Mouse (Mus musculus): ENCODE measurements around the gene Zmynd8. TPM values are rescaled to one million over a fixed set of nuclear protein-coding genes. Genes with fewer than 3 reads are reported as not detected.
A peak's percentile ranks its signal among the peaks of the same experiment; 100 is the strongest.

Gene Zmynd8
- polyA plus RNA-seq, 1 experiment = 20.7 TPM

DNA sequence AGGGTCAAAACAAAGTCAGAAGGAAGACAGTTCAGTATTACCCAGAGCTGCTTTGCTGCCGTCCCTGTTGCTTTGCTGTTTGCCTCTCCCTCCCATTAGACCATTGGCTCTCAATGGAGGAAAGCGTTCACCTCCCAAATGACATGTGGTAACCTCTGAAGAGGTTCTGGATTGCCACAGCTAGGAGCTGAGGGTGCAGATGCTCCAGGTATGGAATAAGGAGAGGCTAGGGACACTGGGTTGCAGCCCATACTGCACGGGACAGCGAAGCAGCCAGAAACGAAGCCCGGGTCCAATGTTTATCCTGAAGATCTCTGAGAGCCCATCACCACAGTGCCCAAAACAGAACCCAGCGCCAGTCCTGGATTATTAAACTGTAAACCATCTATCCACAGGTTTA is 9.6 kb downstream of the Zmynd8 start:
- Histone ChIP-seq H3K79me3 (ENCODE audit: low read depth) (peaks cover 2% of the 10 kb centered on the region), H3K27me3 (ENCODE audit: control insufficient read depth, insufficient read depth, insufficient read length) (no peaks in the 10 kb centered on the region), H3ac (ENCODE audit: control insufficient read depth, insufficient read length, low read depth) (no peak overlapping the region), H3K36me3 (ENCODE audit: control insufficient read depth, insufficient read depth) (no peaks in the 10 kb centered on the region), H3K4me3 (ENCODE audit: insufficient read depth, poor library complexity, severe bottlenecking) (no peak overlapping the region), H3K79me2 (ENCODE audit: control insufficient read depth, insufficient read depth) (peaks cover 3% of the 10 kb centered on the region)
- TF ChIP-seq MYOD1 (IDR thresholded peaks at IDR 0.05; ENCODE audit: control insufficient read depth, insufficient read length, low read depth) = no peak
- TF ChIP-seq CTCF (IDR thresholded peaks at IDR 0.05; ENCODE audit: control insufficient read depth, insufficient read depth, insufficient read length) = no peak
- no peak for TF ChIP-seq MYOG (IDR thresholded peaks at IDR 0.05; ENCODE audit: control insufficient read depth, extremely low read depth, insufficient read length)
- TF ChIP-seq USF1 (IDR thresholded peaks at IDR 0.05; ENCODE audit: low read depth) = no peak
- no peak for TF ChIP-seq CEBPB (IDR thresholded peaks at IDR 0.05; ENCODE audit: low read depth)
- TF ChIP-seq FOSL1 (IDR thresholded peaks at IDR 0.05; ENCODE audit: insufficient read depth, low read length, poor library complexity, severe bottlenecking) = no peak

DNA sequence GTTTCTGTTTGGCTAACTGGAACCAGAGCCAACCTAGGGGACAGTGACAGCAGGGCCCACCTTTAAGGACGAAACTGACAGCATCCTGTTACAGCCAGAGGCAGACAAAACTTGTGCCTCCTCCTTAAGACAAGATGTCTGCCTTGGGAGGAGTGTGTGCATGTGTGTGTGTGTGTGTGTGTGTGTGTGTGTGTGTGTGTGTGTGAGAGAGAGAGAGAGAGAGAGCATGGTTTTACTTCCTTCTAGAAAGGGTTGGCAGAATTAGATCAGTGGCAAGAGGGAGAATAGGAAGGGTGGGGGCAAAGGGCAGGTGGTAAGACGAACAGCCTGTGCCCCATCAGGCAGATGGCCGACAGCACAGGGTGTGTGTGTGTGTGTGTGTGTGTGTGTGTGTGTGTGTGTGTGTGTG is 10.0 kb downstream of the Zmynd8 start:
- no peak for TF ChIP-seq CEBPB (IDR thresholded peaks at IDR 0.05; ENCODE audit: low read depth)
- TF ChIP-seq MYOD1 (IDR thresholded peaks at IDR 0.05; ENCODE audit: control insufficient read depth, insufficient read length, low read depth) = no peak
- TF ChIP-seq USF1 (IDR thresholded peaks at IDR 0.05; ENCODE audit: low read depth) = no peak
- no peak for TF ChIP-seq MAX (IDR thresholded peaks at IDR 0.05)
- no peak for TF ChIP-seq FOSL1 (IDR thresholded peaks at IDR 0.05; ENCODE audit: insufficient read depth, low read length, poor library complexity, severe bottlenecking)
- no peak for TF ChIP-seq MYOG (IDR thresholded peaks at IDR 0.05; ENCODE audit: control insufficient read depth, extremely low read depth, insufficient read length)
- TF ChIP-seq CTCF (IDR thresholded peaks at IDR 0.05; ENCODE audit: control insufficient read depth, insufficient read depth, insufficient read length) = no peak
- H3K79me3 ChIP-seq (ENCODE audit: low read depth) = peaks cover 7% of the 10 kb centered on the region

GRCm38 (mm10) chr2:165888396-165888795 is 10.4 kb downstream of the Zmynd8 start:
- H3ac ChIP-seq (ENCODE audit: control insufficient read depth, insufficient read length, low read depth) = peak overlapping the region; percentile 5
- H3K4me3 ChIP-seq (ENCODE audit: insufficient read depth, poor library complexity, severe bottlenecking) = no peak overlapping the region
- TF ChIP-seq CTCF (IDR thresholded peaks at IDR 0.05; ENCODE audit: control insufficient read depth, insufficient read depth, insufficient read length) (no peak), MAX (IDR thresholded peaks at IDR 0.05) (no peak), MYOG (IDR thresholded peaks at IDR 0.05; ENCODE audit: control insufficient read depth, extremely low read depth, insufficient read length) (no peak), MYOD1 (IDR thresholded peaks at IDR 0.05; ENCODE audit: control insufficient read depth, insufficient read length, low read depth) (no peak), CEBPB (IDR thresholded peaks at IDR 0.05; ENCODE audit: low read depth) (no peak), USF1 (IDR thresholded peaks at IDR 0.05; ENCODE audit: low read depth) (no peak), FOSL1 (IDR thresholded peaks at IDR 0.05; ENCODE audit: insufficient read depth, low read length, poor library complexity, severe bottlenecking) (no peak)
- peaks cover 12% of the 10 kb centered on the region for H3K79me2 ChIP-seq (ENCODE audit: control insufficient read depth, insufficient read depth)
- peaks cover 11% of the 10 kb centered on the region for H3K79me3 ChIP-seq (ENCODE audit: low read depth)
- no peaks in the 10 kb centered on the region for H3K27me3 ChIP-seq (ENCODE audit: control insufficient read depth, insufficient read depth, insufficient read length)
- H3K36me3 ChIP-seq (ENCODE audit: control insufficient read depth, insufficient read depth) = no peaks in the 10 kb centered on the region

More for the DNA sequence above, 10.0 kb downstream of the Zmynd8 start:
- H3K36me3 ChIP-seq (ENCODE audit: control insufficient read depth, insufficient read depth) = no peaks in the 10 kb centered on the region
- peaks cover 8% of the 10 kb centered on the region for H3K79me2 ChIP-seq (ENCODE audit: control insufficient read depth, insufficient read depth)
- no peak overlapping the region for H3ac ChIP-seq (ENCODE audit: control insufficient read depth, insufficient read length, low read depth)
- H3K4me3 ChIP-seq (ENCODE audit: insufficient read depth, poor library complexity, severe bottlenecking) = no peak overlapping the region
- H3K27me3 ChIP-seq (ENCODE audit: control insufficient read depth, insufficient read depth, insufficient read length) = no peaks in the 10 kb centered on the region

GRCm38 (mm10) chr2:165886857-165887628 is 11.8 kb downstream of the Zmynd8 start:
- no peak overlapping the region for H3ac ChIP-seq (ENCODE audit: control insufficient read depth, insufficient read length, low read depth)
- H3K79me2 ChIP-seq (ENCODE audit: control insufficient read depth, insufficient read depth) = peaks cover 25% of the 10 kb centered on the region
- H3K79me3 ChIP-seq (ENCODE audit: low read depth) = peaks cover 23% of the 10 kb centered on the region
- no peaks in the 10 kb centered on the region for H3K27me3 ChIP-seq (ENCODE audit: control insufficient read depth, insufficient read depth, insufficient read length)
- TF ChIP-seq CTCF (IDR thresholded peaks at IDR 0.05; ENCODE audit: control insufficient read depth, insufficient read depth, insufficient read length) (no peak), USF1 (IDR thresholded peaks at IDR 0.05; ENCODE audit: low read depth) (no peak), CEBPB (IDR thresholded peaks at IDR 0.05; ENCODE audit: low read depth) (no peak), MYOD1 (IDR thresholded peaks at IDR 0.05; ENCODE audit: control insufficient read depth, insufficient read length, low read depth) (no peak), MAX (IDR thresholded peaks at IDR 0.05) (no peak), MYOG (IDR thresholded peaks at IDR 0.05; ENCODE audit: control insufficient read depth, extremely low read depth, insufficient read length) (no peak)
- peaks cover 4% of the 10 kb centered on the region for H3K36me3 ChIP-seq (ENCODE audit: control insufficient read depth, insufficient read depth)
- H3K4me3 ChIP-seq (ENCODE audit: insufficient read depth, poor library complexity, severe bottlenecking) = no peak overlapping the region

DNA sequence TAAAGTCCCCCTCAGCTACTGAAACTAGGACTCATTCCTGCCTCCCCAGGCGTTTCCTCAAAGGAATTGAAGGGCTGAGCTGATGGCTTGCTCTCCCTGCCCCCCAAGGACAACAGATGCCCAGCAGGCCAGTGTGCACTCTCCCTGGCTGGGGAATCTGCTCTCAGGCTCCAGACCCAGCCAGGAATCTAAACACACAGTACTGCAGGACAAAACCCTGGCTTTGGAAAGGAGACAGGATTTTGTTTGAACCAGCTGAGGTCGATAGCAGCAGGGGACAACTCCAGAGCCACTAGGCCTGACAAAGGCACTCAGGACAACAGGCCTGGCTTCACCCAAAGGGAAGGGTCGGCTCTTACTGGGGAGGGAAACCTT is 12.3 kb downstream of the Zmynd8 start:
- Histone ChIP-seq H3K79me3 (ENCODE audit: low read depth) (peaks cover 25% of the 10 kb centered on the region), H3K4me3 (ENCODE audit: insufficient read depth, poor library complexity, severe bottlenecking) (no peak overlapping the region)

GRCm38 (mm10) chr2:165885951-165886320 is 12.9 kb downstream of the Zmynd8 start:
- Histone ChIP-seq H3ac (ENCODE audit: control insufficient read depth, insufficient read length, low read depth) (no peak overlapping the region), H3K79me2 (ENCODE audit: control insufficient read depth, insufficient read depth) (peaks cover 36% of the 10 kb centered on the region), H3K36me3 (ENCODE audit: control insufficient read depth, insufficient read depth) (peaks cover 10% of the 10 kb centered on the region), H3K4me3 (ENCODE audit: insufficient read depth, poor library complexity, severe bottlenecking) (no peak overlapping the region), H3K27me3 (ENCODE audit: control insufficient read depth, insufficient read depth, insufficient read length) (no peaks in the 10 kb centered on the region), H3K79me3 (ENCODE audit: low read depth) (peaks cover 26% of the 10 kb centered on the region)
- TF ChIP-seq MAX (IDR thresholded peaks at IDR 0.05) (no peak), MYOG (IDR thresholded peaks at IDR 0.05; ENCODE audit: control insufficient read depth, extremely low read depth, insufficient read length) (no peak), USF1 (IDR thresholded peaks at IDR 0.05; ENCODE audit: low read depth) (no peak), MYOD1 (IDR thresholded peaks at IDR 0.05; ENCODE audit: control insufficient read depth, insufficient read length, low read depth) (no peak), CEBPB (IDR thresholded peaks at IDR 0.05; ENCODE audit: low read depth) (no peak), FOSL1 (IDR thresholded peaks at IDR 0.05; ENCODE audit: insufficient read depth, low read length, poor library complexity, severe bottlenecking) (no peak), CTCF (IDR thresholded peaks at IDR 0.05; ENCODE audit: control insufficient read depth, insufficient read depth, insufficient read length) (no peak)

More for the DNA sequence above, 12.3 kb downstream of the Zmynd8 start:
- Histone ChIP-seq H3ac (ENCODE audit: control insufficient read depth, insufficient read length, low read depth) (no peak overlapping the region), H3K79me2 (ENCODE audit: control insufficient read depth, insufficient read depth) (peaks cover 31% of the 10 kb centered on the region), H3K27me3 (ENCODE audit: control insufficient read depth, insufficient read depth, insufficient read length) (no peaks in the 10 kb centered on the region), H3K36me3 (ENCODE audit: control insufficient read depth, insufficient read depth) (peaks cover 8% of the 10 kb centered on the region)
- no peak for TF ChIP-seq USF1 (IDR thresholded peaks at IDR 0.05; ENCODE audit: low read depth)
- no peak for TF ChIP-seq MYOD1 (IDR thresholded peaks at IDR 0.05; ENCODE audit: control insufficient read depth, insufficient read length, low read depth)
- no peak for TF ChIP-seq FOSL1 (IDR thresholded peaks at IDR 0.05; ENCODE audit: insufficient read depth, low read length, poor library complexity, severe bottlenecking)
